Mouse (Mus musculus): ENCODE measurements at regions not wholly inside any gene's neighbourhood (a gene's known extent, or its start where the extent isn't known, plus 50 kb on each side); places are given as distances from the start of the nearest gene placed in this dataset.
A peak's percentile ranks its signal among the peaks of the same experiment; 100 is the strongest.

- DNase-seq (ENCODE audit: low read depth, low spot score) = peak; percentile 87
Measured at GRCm38 (mm10) chr4:114665684-114666083, 155.8 kb upstream of the Gm12830 start.

GRCm38 (mm10) chr4:114666238-114666978 is 155.1 kb upstream of the Gm12830 start:
- DNase-seq (ENCODE audit: low read depth, low spot score) = no peak

GRCm38 (mm10) chr4:114666979-114667328 is 154.6 kb upstream of the Gm12830 start:
- no peak for DNase-seq (ENCODE audit: low read depth, low spot score)

GRCm38 (mm10) chr4:114672096-114672720 is 149.3 kb upstream of the Gm12830 start:
- DNase-seq (ENCODE audit: low read depth, low spot score) = no peak

- no peak for DNase-seq (ENCODE audit: low read depth, low spot score)
Measured at GRCm38 (mm10) chr4:114676908-114677898, 144.3 kb upstream of the Gm12830 start.

- no peak for DNase-seq (ENCODE audit: low read depth, low spot score)
Measured at GRCm38 (mm10) chr4:114678053-114678941, 143.2 kb upstream of the Gm12830 start.

GRCm38 (mm10) chr4:114680360-114680759 is 141.2 kb upstream of the Gm12830 start:
- DNase-seq (ENCODE audit: low read depth, low spot score) = no peak

GRCm38 (mm10) chr4:114682955-114683354 is 138.6 kb upstream of the Gm12830 start:
- DNase-seq (ENCODE audit: low read depth, low spot score) = no peak

- no peak for DNase-seq (ENCODE audit: low read depth, low spot score)
Measured at GRCm38 (mm10) chr4:114683696-114684095, 137.8 kb upstream of the Gm12830 start.

GRCm38 (mm10) chr4:114684844-114685382 is 136.6 kb upstream of the Gm12830 start:
- no peak for DNase-seq (ENCODE audit: low read depth, low spot score)

GRCm38 (mm10) chr4:114685454-114685853 is 136.1 kb upstream of the Gm12830 start:
- DNase-seq (ENCODE audit: low read depth, low spot score) = peak; percentile 68

GRCm38 (mm10) chr4:114686091-114686490 is 135.4 kb upstream of the Gm12830 start:
- no peak for DNase-seq (ENCODE audit: low read depth, low spot score)

GRCm38 (mm10) chr4:114688356-114688972 is 133.1 kb upstream of the Gm12830 start:
- no peak for DNase-seq (ENCODE audit: low read depth, low spot score)

GRCm38 (mm10) chr4:114688973-114689371 is 132.6 kb upstream of the Gm12830 start:
- no peak for DNase-seq (ENCODE audit: low read depth, low spot score)

- peak; percentile 67 for DNase-seq (ENCODE audit: low read depth, low spot score)
Measured at GRCm38 (mm10) chr4:114705586-114705985, 115.9 kb upstream of the Gm12830 start.

- DNase-seq (ENCODE audit: low read depth, low spot score) = no peak
Measured at GRCm38 (mm10) chr4:114710182-114710909, 111.2 kb upstream of the Gm12830 start.

- no peak for DNase-seq (ENCODE audit: low read depth, low spot score)
Measured at GRCm38 (mm10) chr4:114711082-114711481, 110.4 kb upstream of the Gm12830 start.

GRCm38 (mm10) chr4:114712005-114712665 is 109.4 kb upstream of the Gm12830 start:
- DNase-seq (ENCODE audit: low read depth, low spot score) = no peak

- DNase-seq (ENCODE audit: low read depth, low spot score) = no peak
Measured at GRCm38 (mm10) chr4:114712921-114713527, 108.5 kb upstream of the Gm12830 start.
